Mouse (Mus musculus): ENCODE measurements around the gene Vps18. TPM values are rescaled to one million over a fixed set of nuclear protein-coding genes. Genes with fewer than 3 reads are reported as not detected.

Gene Vps18
- polyA plus RNA-seq, 1 experiment from 2014 or later: 8.7 TPM

DNA sequence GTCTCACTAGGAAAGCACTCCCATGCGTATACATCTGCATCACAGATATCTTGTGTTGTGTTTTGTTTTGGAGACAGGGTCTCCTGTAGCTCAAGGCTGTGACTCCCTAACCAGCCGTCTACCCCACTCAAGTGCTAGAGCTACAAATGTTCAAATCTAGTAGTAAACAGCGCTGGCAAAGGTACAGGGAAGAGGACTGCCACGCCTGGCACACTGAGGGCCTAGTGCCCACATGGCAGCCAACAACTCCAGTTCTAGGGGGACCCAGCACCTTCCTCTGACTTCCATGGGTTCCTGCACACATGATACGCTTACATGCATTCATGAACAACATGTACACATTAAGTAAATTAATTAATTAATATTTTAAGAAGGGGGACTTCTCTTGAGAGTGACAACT lies 3.7 kb downstream of the Vps18 start:
- Histone ChIP-seq H3K36me3 (ENCODE audit: control insufficient read depth, insufficient read depth, low read length) (peaks cover 70% of the 10 kb centered on the region), H3K27ac (replicated peaks in 1 of 2; ENCODE audit: control insufficient read depth in 1 of 2, insufficient read depth in 1 of 2, low read depth in 2 of 2, low read length in 2 of 2) (no peak overlapping the region), H3K4me3 (ENCODE audit: control insufficient read depth in 1 of 2, insufficient read depth in 1 of 2, low read depth in 1 of 2, low read length in 2 of 2) (no peak overlapping the region), H3K27me3 (ENCODE audit: control insufficient read depth, insufficient read depth, low read length) (no peaks in the 10 kb centered on the region), H3K4me2 (ENCODE audit: low read length) (no peak overlapping the region), H3K4me1 (ENCODE audit: control insufficient read depth in 2 of 2, insufficient read depth in 2 of 2, low read length in 2 of 2) (peaks cover 0 to 11% of the 10 kb centered on the region in 2 experiments; a peak in 2 of 4 replicates), H3K9ac (ENCODE audit: low read length) (no peak overlapping the region), H3K9me3 (ENCODE audit: control insufficient read depth, low read length) (no peaks in the 10 kb centered on the region)
- 90% methylated on average over 5 of the region's 5 CpGs for WGBS
- ATAC-seq (ENCODE audit: insufficient number of reproducible peaks, insufficient read depth, low FRiP score, low read depth): no peak

DNA sequence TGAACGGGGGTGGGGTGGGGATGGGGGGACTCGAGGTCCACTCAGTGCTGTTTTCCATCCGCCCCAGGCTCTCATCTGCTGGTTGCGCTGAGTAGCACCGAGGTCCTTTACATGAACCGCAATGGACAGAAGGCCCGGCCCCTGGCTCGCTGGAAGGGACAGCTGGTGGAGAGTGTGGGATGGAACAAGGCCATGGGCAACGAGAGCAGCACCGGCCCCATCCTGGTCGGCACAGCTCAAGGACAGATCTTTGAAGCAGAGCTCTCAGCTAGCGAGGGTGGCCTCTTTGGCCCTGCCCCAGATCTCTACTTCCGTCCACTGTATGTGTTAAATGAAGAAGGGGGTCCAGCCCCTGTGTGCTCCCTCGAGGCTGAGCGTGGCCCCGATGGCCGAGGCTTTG lies 4.3 kb downstream of the Vps18 start:
- Histone ChIP-seq H3K9ac (ENCODE audit: low read length) (no peak overlapping the region), H3K36me3 (ENCODE audit: control insufficient read depth, insufficient read depth, low read length) (peaks cover 75% of the 10 kb centered on the region), H3K4me1 (ENCODE audit: control insufficient read depth in 2 of 2, insufficient read depth in 2 of 2, low read length in 2 of 2) (peaks cover 0 to 11% of the 10 kb centered on the region in 2 experiments; a peak in 2 of 4 replicates)

DNA sequence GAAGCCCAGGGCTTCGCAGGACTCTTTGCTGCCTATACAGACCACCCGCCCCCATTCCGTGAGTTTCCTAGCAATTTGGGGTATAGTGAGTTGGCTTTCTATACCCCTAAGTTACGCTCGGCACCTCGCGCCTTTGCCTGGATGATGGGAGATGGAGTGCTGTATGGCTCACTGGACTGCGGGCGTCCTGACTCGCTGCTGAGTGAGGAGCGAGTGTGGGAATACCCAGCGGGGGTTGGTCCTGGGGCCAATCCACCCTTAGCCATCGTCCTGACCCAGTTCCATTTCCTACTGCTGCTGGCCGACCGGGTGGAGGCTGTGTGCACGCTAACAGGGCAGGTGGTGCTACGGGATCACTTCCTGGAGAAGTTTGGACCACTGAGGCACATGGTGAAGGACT lies 4.8 kb downstream of the Vps18 start:
- Histone ChIP-seq H3K36me3 (ENCODE audit: control insufficient read depth, insufficient read depth, low read length) (peaks cover 80% of the 10 kb centered on the region), H3K4me1 (ENCODE audit: control insufficient read depth in 2 of 2, insufficient read depth in 2 of 2, low read length in 2 of 2) (peaks cover 0 to 11% of the 10 kb centered on the region in 2 experiments; a peak in 2 of 4 replicates), H3K4me3 (ENCODE audit: control insufficient read depth in 1 of 2, insufficient read depth in 1 of 2, low read depth in 1 of 2, low read length in 2 of 2) (no peak overlapping the region), H3K27ac (replicated peaks in 1 of 2; ENCODE audit: control insufficient read depth in 1 of 2, insufficient read depth in 1 of 2, low read depth in 2 of 2, low read length in 2 of 2) (no peak overlapping the region), H3K9ac (ENCODE audit: low read length) (no peak overlapping the region), H3K4me2 (ENCODE audit: low read length) (no peak overlapping the region), H3K9me3 (ENCODE audit: control insufficient read depth, low read length) (no peaks in the 10 kb centered on the region), H3K27me3 (ENCODE audit: control insufficient read depth, insufficient read depth, low read length) (no peaks in the 10 kb centered on the region)
- ATAC-seq (ENCODE audit: insufficient number of reproducible peaks, insufficient read depth, low FRiP score, low read depth): no peak
- 93% methylated on average over 17 of the region's 17 CpGs for WGBS

More for the DNA sequence above, 4.3 kb downstream of the Vps18 start:
- WGBS: 88% methylated on average over 17 of the region's 17 CpGs
- Histone ChIP-seq H3K9me3 (ENCODE audit: control insufficient read depth, low read length) (no peaks in the 10 kb centered on the region), H3K27ac (replicated peaks in 1 of 2; ENCODE audit: control insufficient read depth in 1 of 2, insufficient read depth in 1 of 2, low read depth in 2 of 2, low read length in 2 of 2) (no peak overlapping the region), H3K4me2 (ENCODE audit: low read length) (no peak overlapping the region), H3K4me3 (ENCODE audit: control insufficient read depth in 1 of 2, insufficient read depth in 1 of 2, low read depth in 1 of 2, low read length in 2 of 2) (no peak overlapping the region), H3K27me3 (ENCODE audit: control insufficient read depth, insufficient read depth, low read length) (no peaks in the 10 kb centered on the region)
- ATAC-seq (ENCODE audit: insufficient number of reproducible peaks, insufficient read depth, low FRiP score, low read depth): no peak

DNA sequence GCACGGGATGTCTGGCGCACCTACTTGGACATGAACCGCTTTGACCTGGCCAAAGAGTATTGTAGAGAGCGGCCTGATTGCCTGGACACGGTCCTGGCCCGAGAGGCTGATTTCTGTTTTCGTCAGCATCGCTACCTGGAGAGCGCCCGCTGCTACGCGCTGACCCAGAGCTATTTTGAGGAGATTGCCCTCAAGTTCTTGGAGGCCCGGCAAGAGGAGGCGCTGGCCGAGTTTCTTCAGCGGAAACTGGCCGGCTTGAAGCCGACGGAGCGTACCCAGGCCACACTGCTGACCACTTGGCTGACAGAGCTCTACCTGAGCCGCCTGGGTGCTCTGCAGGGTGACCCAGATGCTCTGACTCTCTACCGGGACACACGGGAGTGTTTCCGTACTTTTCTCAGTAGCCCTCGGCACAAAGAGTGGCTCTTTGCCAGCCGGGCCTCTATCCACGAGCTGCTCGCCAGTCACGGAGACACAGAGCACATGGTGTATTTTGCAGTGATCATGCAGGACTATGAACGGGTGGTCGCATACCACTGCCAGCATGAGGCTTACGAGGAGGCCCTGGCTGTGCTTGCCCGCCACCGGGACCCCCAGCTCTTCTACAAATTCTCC lies 5.3 kb downstream of the Vps18 start:
- Histone ChIP-seq H3K4me1 (ENCODE audit: control insufficient read depth in 2 of 2, insufficient read depth in 2 of 2, low read length in 2 of 2) (peaks cover 0 to 11% of the 10 kb centered on the region in 2 experiments; a peak in 2 of 4 replicates), H3K27me3 (ENCODE audit: control insufficient read depth, insufficient read depth, low read length) (no peaks in the 10 kb centered on the region), H3K9me3 (ENCODE audit: control insufficient read depth, low read length) (no peaks in the 10 kb centered on the region), H3K4me2 (ENCODE audit: low read length) (no peak overlapping the region), H3K9ac (ENCODE audit: low read length) (no peak overlapping the region), H3K27ac (replicated peaks in 1 of 2; ENCODE audit: control insufficient read depth in 1 of 2, insufficient read depth in 1 of 2, low read depth in 2 of 2, low read length in 2 of 2) (no peak overlapping the region), H3K4me3 (ENCODE audit: control insufficient read depth in 1 of 2, insufficient read depth in 1 of 2, low read depth in 1 of 2, low read length in 2 of 2) (no peak overlapping the region), H3K36me3 (ENCODE audit: control insufficient read depth, insufficient read depth, low read length) (peaks cover 86% of the 10 kb centered on the region)
- ATAC-seq (ENCODE audit: insufficient number of reproducible peaks, insufficient read depth, low FRiP score, low read depth): no peak
- 89% methylated on average over 34 of the region's 34 CpGs for WGBS

- H3K36me3 ChIP-seq (ENCODE audit: control insufficient read depth, insufficient read depth, low read length): peaks cover 91% of the 10 kb centered on the region
- H3K27ac ChIP-seq (replicated peaks in 1 of 2; ENCODE audit: control insufficient read depth in 1 of 2, insufficient read depth in 1 of 2, low read depth in 2 of 2, low read length in 2 of 2): no peak overlapping the region
- H3K4me3 ChIP-seq (ENCODE audit: control insufficient read depth in 1 of 2, insufficient read depth in 1 of 2, low read depth in 1 of 2, low read length in 2 of 2): no peak overlapping the region
- no peaks in the 10 kb centered on the region for H3K27me3 ChIP-seq (ENCODE audit: control insufficient read depth, insufficient read depth, low read length)
- ATAC-seq (ENCODE audit: insufficient number of reproducible peaks, insufficient read depth, low FRiP score, low read depth): no peak
- H3K4me2 ChIP-seq (ENCODE audit: low read length): no peak overlapping the region
- WGBS: 93% methylated on average over 18 of the region's 18 CpGs
- no peaks in the 10 kb centered on the region for H3K9me3 ChIP-seq (ENCODE audit: control insufficient read depth, low read length)
- H3K9ac ChIP-seq (ENCODE audit: low read length): no peak overlapping the region
- H3K4me1 ChIP-seq (ENCODE audit: control insufficient read depth in 2 of 2, insufficient read depth in 2 of 2, low read length in 2 of 2): peaks cover 0 to 9% of the 10 kb centered on the region in 2 experiments; a peak in 2 of 4 replicates
Measured at GRCm38 (mm10) chr2:119294411-119294810, 5.9 kb downstream of the Vps18 start.

DNA sequence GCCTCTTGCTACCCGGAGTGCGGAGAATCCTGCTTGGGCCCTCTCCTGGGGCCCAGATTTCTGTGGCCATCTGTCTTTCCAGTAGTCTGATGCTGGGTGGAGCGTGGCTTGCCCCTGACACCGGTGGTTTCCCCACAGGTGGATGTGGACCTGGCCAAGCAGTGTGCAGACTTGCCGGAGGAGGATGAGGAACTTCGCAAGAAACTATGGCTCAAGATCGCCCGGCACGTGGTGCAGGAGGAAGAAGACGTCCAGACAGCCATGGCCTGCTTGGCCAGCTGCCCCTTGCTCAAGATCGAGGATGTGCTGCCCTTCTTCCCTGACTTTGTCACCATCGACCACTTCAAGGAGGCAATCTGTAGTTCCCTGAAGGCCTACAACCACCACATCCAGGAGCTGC lies 8.2 kb downstream of the Vps18 start:
- H3K4me2 ChIP-seq (ENCODE audit: low read length): no peak overlapping the region
- no peak for ATAC-seq (ENCODE audit: insufficient number of reproducible peaks, insufficient read depth, low FRiP score, low read depth)
- H3K27me3 ChIP-seq (ENCODE audit: control insufficient read depth, insufficient read depth, low read length): no peaks in the 10 kb centered on the region
- 93% methylated on average over 12 of the region's 12 CpGs for WGBS
- no peak overlapping the region for H3K27ac ChIP-seq (replicated peaks in 1 of 2; ENCODE audit: control insufficient read depth in 1 of 2, insufficient read depth in 1 of 2, low read depth in 2 of 2, low read length in 2 of 2)
- peaks cover 76% of the 10 kb centered on the region for H3K36me3 ChIP-seq (ENCODE audit: control insufficient read depth, insufficient read depth, low read length)
- no peaks in the 10 kb centered on the region for H3K9me3 ChIP-seq (ENCODE audit: control insufficient read depth, low read length)
- no peak overlapping the region for H3K4me3 ChIP-seq (ENCODE audit: control insufficient read depth in 1 of 2, insufficient read depth in 1 of 2, low read depth in 1 of 2, low read length in 2 of 2)
- H3K4me1 ChIP-seq (ENCODE audit: control insufficient read depth in 2 of 2, insufficient read depth in 2 of 2, low read length in 2 of 2): peaks cover 11 to 20% of the 10 kb centered on the region in 2 experiments; a peak in 3 of 4 replicates
- H3K9ac ChIP-seq (ENCODE audit: low read length): no peak overlapping the region

DNA sequence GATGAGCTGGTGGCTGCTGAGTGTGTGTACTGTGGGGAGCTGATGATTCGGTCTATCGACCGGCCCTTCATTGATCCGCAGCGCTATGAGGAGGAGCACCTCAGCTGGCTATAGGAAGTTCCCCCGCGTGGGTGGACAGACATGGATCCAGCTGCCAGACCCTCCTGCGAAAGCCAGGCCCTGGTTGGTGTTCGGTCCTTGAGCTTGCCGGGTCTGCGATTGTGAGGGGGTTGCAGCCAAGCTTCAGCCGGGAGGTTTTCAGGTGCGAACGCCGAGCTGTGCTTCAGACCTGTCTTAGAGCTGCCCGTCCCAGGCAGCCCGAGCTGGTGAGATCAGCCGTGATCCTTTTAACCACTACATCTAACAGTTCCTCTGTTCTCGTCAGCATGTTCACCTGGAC lies 9.0 kb downstream of the Vps18 start:
- H3K9me3 ChIP-seq (ENCODE audit: control insufficient read depth, low read length): no peaks in the 10 kb centered on the region
- 91% methylated on average over 19 of the region's 19 CpGs for whole genome bisulfite sequencing
- no peak overlapping the region for H3K4me2 ChIP-seq (ENCODE audit: low read length)
- ATAC-seq (ENCODE audit: insufficient number of reproducible peaks, insufficient read depth, low FRiP score, low read depth): no peak
- no peaks in the 10 kb centered on the region for H3K27me3 ChIP-seq (ENCODE audit: control insufficient read depth, insufficient read depth, low read length)
- H3K4me3 ChIP-seq (ENCODE audit: control insufficient read depth in 1 of 2, insufficient read depth in 1 of 2, low read depth in 1 of 2, low read length in 2 of 2): no peak overlapping the region
- no peak overlapping the region for H3K27ac ChIP-seq (replicated peaks in 1 of 2; ENCODE audit: control insufficient read depth in 1 of 2, insufficient read depth in 1 of 2, low read depth in 2 of 2, low read length in 2 of 2)
- no peak overlapping the region for H3K9ac ChIP-seq (ENCODE audit: low read length)
- peaks cover 69% of the 10 kb centered on the region for H3K36me3 ChIP-seq (ENCODE audit: control insufficient read depth, insufficient read depth, low read length)
- peaks cover 11 to 20% of the 10 kb centered on the region in 2 experiments; a peak in 3 of 4 replicates for H3K4me1 ChIP-seq (ENCODE audit: control insufficient read depth in 2 of 2, insufficient read depth in 2 of 2, low read length in 2 of 2)

- WGBS: 44% methylated on average over 5 of the region's 5 CpGs
- H3K4me3 ChIP-seq (ENCODE audit: control insufficient read depth in 1 of 2, insufficient read depth in 1 of 2, low read depth in 1 of 2, low read length in 2 of 2): no peak overlapping the region
- no peak for ATAC-seq (ENCODE audit: insufficient number of reproducible peaks, insufficient read depth, low FRiP score, low read depth)
- peaks cover 11 to 20% of the 10 kb centered on the region in 2 experiments; a peak in 3 of 4 replicates for H3K4me1 ChIP-seq (ENCODE audit: control insufficient read depth in 2 of 2, insufficient read depth in 2 of 2, low read length in 2 of 2)
- H3K27me3 ChIP-seq (ENCODE audit: control insufficient read depth, insufficient read depth, low read length): no peaks in the 10 kb centered on the region
- peak overlapping the region in 1 of 2 experiments; percentile 70; a peak in 1 of 4 replicates for H3K27ac ChIP-seq (replicated peaks in 1 of 2; ENCODE audit: control insufficient read depth in 1 of 2, insufficient read depth in 1 of 2, low read depth in 2 of 2, low read length in 2 of 2)
- H3K4me2 ChIP-seq (ENCODE audit: low read length): no peak overlapping the region
- no peaks in the 10 kb centered on the region for H3K9me3 ChIP-seq (ENCODE audit: control insufficient read depth, low read length)
- H3K9ac ChIP-seq (ENCODE audit: low read length): no peak overlapping the region
- peaks cover 61% of the 10 kb centered on the region for H3K36me3 ChIP-seq (ENCODE audit: control insufficient read depth, insufficient read depth, low read length)
Measured at GRCm38 (mm10) chr2:119298330-119298729, 9.8 kb downstream of the Vps18 start.
